Mouse (Mus musculus): Measurements from ENCODE around the gene Dip2b. TPM values are rescaled to one million over a fixed set of nuclear protein-coding genes. Genes with fewer than 3 reads are reported as not detected.

Gene Dip2b
- total and polyA plus RNA-seq, 3 experiments: 13.9 to 68.9 (median 15.4) TPM

- Histone ChIP-seq H3K9me3 (replicated peaks; ENCODE audit: insufficient read depth, low read length) (no peaks in the 10 kb centered on the region), H3K4me1 (ENCODE audit: control insufficient read depth in 1 of 2, insufficient read depth in 2 of 2, low read length in 2 of 2) (no peaks in the 10 kb centered on the region), H3K36me3 (ENCODE audit: control insufficient read depth in 1 of 2, insufficient read depth in 2 of 2, low read length in 2 of 2) (peaks cover 0 to 58% of the 10 kb centered on the region in 2 experiments; a peak in 2 of 4 replicates), H3K27me3 (ENCODE audit: control insufficient read depth in 1 of 2, insufficient read depth in 2 of 2, low read length in 2 of 2) (no peaks in the 10 kb centered on the region), H3K9ac (ENCODE audit: control insufficient read depth, low read depth, low read length, poor library complexity, severe bottlenecking) (no peak overlapping the region), H3K4me3 (ENCODE audit: control insufficient read depth in 1 of 2, insufficient read depth in 1 of 2, low read depth in 2 of 2, low read length in 2 of 2) (no peak overlapping the region), H3K79me2 (ENCODE audit: control insufficient read depth, insufficient read depth, low read length, poor library complexity) (no peaks in the 10 kb centered on the region), H3K27ac (ENCODE audit: control insufficient read depth, low read depth, low read length) (no peak overlapping the region)
- no peak for DNase-seq (ENCODE audit: low read depth, low spot score)
- TF ChIP-seq ETS1 (IDR thresholded peaks at IDR 0.05; ENCODE audit: low read depth, low read length) (no peak), NELFE (IDR thresholded peaks at IDR 0.05; ENCODE audit: low read depth, low read length) (no peak), TBP (IDR thresholded peaks at IDR 0.05; ENCODE audit: low read depth, low read length) (no peak), GATA1 (IDR thresholded peaks at IDR 0.05; ENCODE audit: low read depth, low read length) (no peak), HCFC1 (IDR thresholded peaks at IDR 0.05; ENCODE audit: low read depth, low read length) (no peak), MAX (IDR thresholded peaks at IDR 0.05; ENCODE audit: low read length) (no peak), TAL1 (IDR thresholded peaks at IDR 0.05; ENCODE audit: low read length) (no peak), MYC (IDR thresholded peaks at IDR 0.05; ENCODE audit: low read depth, low read length) (no peak), ZMIZ1 (IDR thresholded peaks at IDR 0.05; ENCODE audit: low read depth, low read length) (no peak), MEF2A (IDR thresholded peaks at IDR 0.05; ENCODE audit: extremely low read depth, insufficient replicate concordance, low read depth, low read length, poor library complexity, severe bottlenecking) (no peak), MAZ (IDR thresholded peaks at IDR 0.05; ENCODE audit: low read depth, low read length) (no peak), CTCF (IDR thresholded peaks at IDR 0.05 in 2 of 3, conservative IDR thresholded peaks at IDR 0.05 in 1 of 3; ENCODE audit: control insufficient read depth in 1 of 3, insufficient read depth in 1 of 3, low read depth in 2 of 3, low read length in 3 of 3, poor library complexity in 1 of 3, severe bottlenecking in 1 of 3) (no peak), POLR2A (IDR thresholded peaks at IDR 0.05; ENCODE audit: control insufficient read depth in 1 of 2, insufficient read depth in 1 of 2, low read depth in 1 of 2, low read length in 2 of 2, poor library complexity in 1 of 2) (no peak), EP300 (IDR thresholded peaks at IDR 0.05; ENCODE audit: low read depth in 1 of 2, low read length in 2 of 2) (no peak), UBTF (IDR thresholded peaks at IDR 0.05; ENCODE audit: borderline replicate concordance, insufficient read depth, low read depth, low read length) (no peak), MAFK (IDR thresholded peaks at IDR 0.05; ENCODE audit: borderline replicate concordance, low read depth, low read length) (no peak), ELF1 (IDR thresholded peaks at IDR 0.05; ENCODE audit: low read depth, low read length) (no peak), USF2 (IDR thresholded peaks at IDR 0.05; ENCODE audit: borderline replicate concordance in 1 of 2, insufficient read depth in 1 of 2, low read depth in 1 of 2, low read length in 2 of 2) (no peak)
Observed at GRCm38 (mm10) chr15:100004677-100005273, 33.7 kb upstream of the Dip2b start.

GRCm38 (mm10) chr15:100006180-100006579, 32.3 kb upstream of the Dip2b start:
- Histone ChIP-seq H3K27me3 (ENCODE audit: control insufficient read depth in 1 of 2, insufficient read depth in 2 of 2, low read length in 2 of 2) (no peaks in the 10 kb centered on the region), H3K36me3 (ENCODE audit: control insufficient read depth in 1 of 2, insufficient read depth in 2 of 2, low read length in 2 of 2) (peaks cover 0 to 62% of the 10 kb centered on the region in 2 experiments; a peak in 3 of 4 replicates), H3K9ac (ENCODE audit: control insufficient read depth, low read depth, low read length, poor library complexity, severe bottlenecking) (no peak overlapping the region), H3K4me3 (ENCODE audit: control insufficient read depth in 1 of 2, insufficient read depth in 1 of 2, low read depth in 2 of 2, low read length in 2 of 2) (no peak overlapping the region), H3K4me1 (ENCODE audit: control insufficient read depth in 1 of 2, insufficient read depth in 2 of 2, low read length in 2 of 2) (no peaks in the 10 kb centered on the region), H3K79me2 (ENCODE audit: control insufficient read depth, insufficient read depth, low read length, poor library complexity) (no peaks in the 10 kb centered on the region), H3K27ac (ENCODE audit: control insufficient read depth, low read depth, low read length) (no peak overlapping the region), H3K9me3 (replicated peaks; ENCODE audit: insufficient read depth, low read length) (no peaks in the 10 kb centered on the region)
- TF ChIP-seq POLR2AphosphoS2 (IDR thresholded peaks at IDR 0.05; ENCODE audit: low read length) (no peak), SMC3 (IDR thresholded peaks at IDR 0.05; ENCODE audit: low read depth, low read length) (no peak), ELF1 (IDR thresholded peaks at IDR 0.05; ENCODE audit: low read depth, low read length) (no peak), ZC3H11A (IDR thresholded peaks at IDR 0.05; ENCODE audit: low read depth, low read length) (no peak), JUND (IDR thresholded peaks at IDR 0.05; ENCODE audit: low read depth, low read length) (no peak), E2F4 (IDR thresholded peaks at IDR 0.05; ENCODE audit: borderline replicate concordance, low read depth, low read length) (no peak), ETS1 (IDR thresholded peaks at IDR 0.05; ENCODE audit: low read depth, low read length) (no peak), RAD21 (IDR thresholded peaks at IDR 0.05; ENCODE audit: low read depth, low read length) (no peak), SIN3A (IDR thresholded peaks at IDR 0.05; ENCODE audit: low read length) (no peak), NELFE (IDR thresholded peaks at IDR 0.05; ENCODE audit: low read depth, low read length) (no peak), ZNF384 (IDR thresholded peaks at IDR 0.05; ENCODE audit: low read depth, low read length) (no peak), USF2 (IDR thresholded peaks at IDR 0.05; ENCODE audit: borderline replicate concordance in 1 of 2, insufficient read depth in 1 of 2, low read depth in 1 of 2, low read length in 2 of 2) (no peak)
- no peak for DNase-seq (ENCODE audit: low read depth, low spot score)
